Mouse (Mus musculus) left cerebral cortex, adult 2 months (tissue): ENCODE measurements around the gene Hist1h1t. TPM values are rescaled to one million over a fixed set of nuclear protein-coding genes. Genes with fewer than 3 reads are reported as not detected.
A peak's percentile ranks its signal among the peaks of the same experiment; 100 is the strongest.

Source experiments
- DNase-seq, 2 experiments: peaks; one replicate each; pipeline ENCODE4 v3.0.0; 2021 to 2022; ENCODE audit warnings: low spot score in 2 of 2, mixed read lengths in 1 of 2; ENCODE audit errors: extremely low spot score in 1 of 2
- H3K27ac ChIP-seq: fragments of 200-600 bp; 2 replicates; pipeline ENCODE4 v1.8.1; 2022
- H3K4me3 ChIP-seq: fragments of 200-600 bp; 2 replicates; pipeline ENCODE4 v1.8.1; 2022
- CTCF ChIP-seq: fragments of 200-600 bp; IDR thresholded peaks from 2 replicates; pipeline ENCODE4 v1.8.1; 2022; ENCODE audit warnings: antibody characterized with exemption, mild to moderate bottlenecking, moderate library complexity
- intact Hi-C: fragments of 180-260 bp; cut with DNase I; formaldehyde crosslinking; loops from one replicate; pipeline ENCODE4 v1.15.1; 2025
- total RNA-seq, 2 experiments: library from RNA; stranded (reverse); gene quantifications; 2 replicates each; pipeline ENCODE4 v1.2.3; 2021

Gene Hist1h1t
- total RNA-seq, 2 experiments from 2014 or later, result not detected

DNA sequence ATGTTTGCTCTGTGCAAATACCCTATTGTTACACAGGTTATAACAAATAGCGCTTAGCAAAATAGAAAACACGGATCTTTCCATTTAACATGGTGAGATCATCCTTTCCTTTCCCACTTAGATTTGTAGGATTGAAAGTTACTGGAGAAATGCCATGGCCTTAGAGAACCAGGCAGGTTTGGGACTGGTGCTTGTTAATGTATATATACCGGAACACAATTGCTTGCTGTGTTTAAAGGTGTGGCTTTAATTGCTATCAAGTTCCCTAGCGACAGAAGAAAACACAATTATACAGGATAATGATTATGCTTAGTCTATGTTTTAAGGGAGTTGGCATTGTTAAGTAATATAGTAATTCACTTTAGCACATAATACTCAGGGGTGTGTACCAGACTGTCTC lies 8.4 kb upstream of the Hist1h1t start:
- no peak overlapping the region for H3K4me3 ChIP-seq
- DNase-seq, result no peak
- no peak overlapping the region for H3K27ac ChIP-seq
- no peak for TF ChIP-seq CTCF
- intact Hi-C loops, result loop anchor here (10.0 kb wide), 2 partner anchors 252 to 1862 kb away; no protein-coding TSS in a partner anchor

DNA sequence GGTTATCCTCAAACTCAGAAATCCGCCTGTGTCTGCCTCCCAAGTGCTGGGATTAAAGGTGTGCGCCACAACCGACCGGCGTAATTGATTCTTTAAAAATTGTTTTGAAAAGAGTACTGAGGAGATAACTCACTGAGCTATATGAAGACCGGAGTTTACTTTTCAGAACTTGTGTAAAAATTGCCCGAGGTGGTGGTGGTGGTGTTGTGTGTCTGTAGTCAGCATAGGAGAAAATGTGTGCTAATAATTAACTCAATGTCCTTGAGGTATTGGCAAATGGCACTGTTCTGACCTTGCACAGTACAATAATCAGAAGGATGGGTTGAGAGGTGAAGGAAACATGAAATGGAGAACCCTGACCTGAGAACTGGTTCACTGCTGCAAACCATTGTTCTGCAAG lies 7.7 kb upstream of the Hist1h1t start:
- no peak for DNase-seq
- intact Hi-C loops, result loop anchor here (10.0 kb wide), 2 partner anchors 253 to 1863 kb away; no protein-coding TSS in a partner anchor
- Histone ChIP-seq H3K27ac (no peak overlapping the region), H3K4me3 (no peak overlapping the region)
- no peak for TF ChIP-seq CTCF

DNA sequence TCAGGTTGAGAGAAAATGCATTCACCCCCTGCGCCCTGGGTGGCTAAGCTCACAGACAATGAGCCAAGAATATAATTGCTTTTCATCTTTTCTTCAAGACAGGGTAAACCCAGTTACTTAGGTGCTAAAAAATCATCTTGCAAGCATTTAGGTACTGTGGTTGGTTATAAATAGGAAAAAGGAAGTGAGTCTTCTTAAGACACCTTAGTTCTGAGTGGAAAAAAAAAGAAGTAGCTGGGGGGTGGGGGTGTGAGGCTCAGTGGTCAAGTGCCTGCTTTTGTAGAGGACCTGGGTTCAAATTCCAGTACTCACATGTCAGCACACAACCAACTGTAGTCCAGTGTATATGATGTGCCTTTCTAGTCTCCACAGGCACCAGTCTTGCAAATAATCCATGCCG lies 6.7 kb upstream of the Hist1h1t start:
- DNase-seq, result no peak
- no peak overlapping the region for H3K4me3 ChIP-seq
- intact Hi-C loops, result loop anchor here (10.0 kb wide), 2 partner anchors 254 to 1864 kb away; no protein-coding TSS in a partner anchor
- no peak overlapping the region for H3K27ac ChIP-seq
- TF ChIP-seq CTCF, result no peak

DNA sequence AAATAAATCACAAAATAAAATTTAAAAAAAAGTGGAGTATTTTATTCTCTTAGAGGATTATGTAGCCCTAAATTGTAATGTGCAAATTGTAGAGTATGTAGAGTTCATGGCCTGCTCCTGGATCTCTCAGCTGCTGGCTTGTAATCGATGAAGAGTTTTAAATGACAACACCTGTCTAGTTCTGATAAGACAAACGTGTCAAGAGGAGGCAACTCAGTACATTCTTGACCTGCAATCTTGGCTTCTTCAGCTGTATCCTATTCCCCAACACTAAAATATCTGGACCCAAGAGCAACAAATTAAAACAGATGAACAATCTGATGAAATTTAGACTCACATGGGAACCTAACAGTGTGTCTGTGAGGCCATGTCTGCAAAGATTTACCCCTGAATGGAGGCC lies 6.2 kb upstream of the Hist1h1t start:
- DNase-seq, result no peak
- no peak for TF ChIP-seq CTCF
- H3K4me3 ChIP-seq, result no peak overlapping the region
- H3K27ac ChIP-seq, result no peak overlapping the region
- intact Hi-C loops, result loop anchor here (10.0 kb wide), 2 partner anchors 255 to 1865 kb away; no protein-coding TSS in a partner anchor

DNA sequence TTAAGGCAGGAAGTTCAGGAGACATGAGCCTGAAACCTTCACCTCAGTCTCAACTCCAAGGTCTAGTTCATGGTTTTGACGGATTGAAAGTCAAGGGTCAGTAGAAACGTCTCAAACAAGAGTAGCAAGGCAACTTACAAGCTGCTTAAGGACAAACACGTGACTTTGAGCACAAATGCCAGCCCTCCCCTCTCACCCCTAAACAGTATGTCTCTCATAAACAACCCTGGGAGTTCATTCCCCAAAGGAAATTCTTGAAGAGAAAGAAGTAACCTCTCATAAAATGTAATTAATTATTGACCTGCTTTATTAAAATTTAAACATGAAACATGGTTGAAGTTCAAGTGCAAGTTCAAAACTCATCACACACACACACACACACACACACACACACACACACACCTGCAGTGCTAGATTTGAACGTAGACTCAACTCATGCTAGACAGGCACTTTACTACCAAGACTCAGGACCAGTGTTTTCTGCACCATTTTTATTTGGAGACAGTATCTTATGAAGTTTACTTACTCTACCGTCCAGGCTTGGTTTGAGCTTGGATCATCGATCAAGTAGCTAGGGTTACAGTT lies 1.7 kb upstream of the Hist1h1t start:
- intact Hi-C loops, result loop anchor here (10.0 kb wide), 2 partner anchors 1909 to 1939 kb away; partner anchors contain the start of genes Hist1h1b, Hist1h2ak, Hist1h2an and Hist1h2bn
- Histone ChIP-seq H3K27ac (no peak overlapping the region), H3K4me3 (no peak overlapping the region)
- DNase-seq, result no peak
- TF ChIP-seq CTCF, result no peak

DNA sequence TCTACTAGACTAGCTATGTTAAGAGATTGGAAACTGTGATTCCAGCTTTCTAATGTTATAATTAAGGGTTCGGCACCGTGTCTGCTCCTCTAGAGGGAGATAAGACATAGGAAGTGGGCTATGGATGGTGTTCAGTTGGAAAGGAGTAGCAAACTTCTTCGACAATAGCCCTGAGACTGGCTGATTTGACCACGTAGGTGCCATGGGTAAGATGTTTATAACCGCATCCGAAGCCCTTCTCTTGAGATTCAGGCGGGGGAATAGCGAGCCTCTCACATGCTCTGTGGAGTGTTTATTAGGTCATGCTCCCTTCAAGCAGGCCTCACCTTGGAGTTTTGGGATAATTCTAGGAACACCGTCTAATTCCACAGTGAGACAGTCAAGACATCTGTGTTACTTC lies 658 bp upstream of the Hist1h1t start:
- Histone ChIP-seq H3K27ac (no peak overlapping the region), H3K4me3 (no peak overlapping the region)
- no peak for TF ChIP-seq CTCF
- intact Hi-C loops, result loop anchor here (5.0 to 10.0 kb wide), 5 partner anchors 73 to 1940 kb away; partner anchors contain the start of genes Hist1h1b, Hist1h1e, Hist1h2ag and Hist1h2ak
- no peak for DNase-seq

DNA sequence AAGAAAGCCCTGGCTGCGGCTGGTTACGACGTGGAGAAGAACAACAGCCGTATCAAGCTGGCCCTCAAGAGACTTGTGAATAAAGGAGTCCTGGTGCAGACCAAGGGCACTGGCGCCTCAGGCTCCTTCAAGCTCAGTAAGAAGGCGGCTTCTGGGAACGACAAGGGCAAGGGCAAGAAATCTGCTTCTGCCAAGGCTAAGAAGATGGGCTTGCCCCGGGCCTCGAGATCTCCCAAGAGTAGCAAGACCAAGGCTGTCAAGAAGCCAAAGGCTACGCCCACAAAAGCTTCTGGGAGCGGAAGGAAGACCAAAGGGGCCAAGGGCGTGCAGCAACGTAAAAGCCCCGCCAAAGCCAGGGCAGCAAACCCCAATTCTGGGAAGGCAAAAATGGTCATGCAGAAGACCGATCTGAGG lies 454 bp downstream of the Hist1h1t start:
- Histone ChIP-seq H3K27ac (no peak overlapping the region), H3K4me3 (no peak overlapping the region)
- no peak for TF ChIP-seq CTCF
- DNase-seq, result no peak
- intact Hi-C loops, result loop anchor here (5.0 to 10.0 kb wide), 5 partner anchors 74 to 1941 kb away; partner anchors contain the start of genes Hist1h1b, Hist1h1e, Hist1h2ag and Hist1h2ak

DNA sequence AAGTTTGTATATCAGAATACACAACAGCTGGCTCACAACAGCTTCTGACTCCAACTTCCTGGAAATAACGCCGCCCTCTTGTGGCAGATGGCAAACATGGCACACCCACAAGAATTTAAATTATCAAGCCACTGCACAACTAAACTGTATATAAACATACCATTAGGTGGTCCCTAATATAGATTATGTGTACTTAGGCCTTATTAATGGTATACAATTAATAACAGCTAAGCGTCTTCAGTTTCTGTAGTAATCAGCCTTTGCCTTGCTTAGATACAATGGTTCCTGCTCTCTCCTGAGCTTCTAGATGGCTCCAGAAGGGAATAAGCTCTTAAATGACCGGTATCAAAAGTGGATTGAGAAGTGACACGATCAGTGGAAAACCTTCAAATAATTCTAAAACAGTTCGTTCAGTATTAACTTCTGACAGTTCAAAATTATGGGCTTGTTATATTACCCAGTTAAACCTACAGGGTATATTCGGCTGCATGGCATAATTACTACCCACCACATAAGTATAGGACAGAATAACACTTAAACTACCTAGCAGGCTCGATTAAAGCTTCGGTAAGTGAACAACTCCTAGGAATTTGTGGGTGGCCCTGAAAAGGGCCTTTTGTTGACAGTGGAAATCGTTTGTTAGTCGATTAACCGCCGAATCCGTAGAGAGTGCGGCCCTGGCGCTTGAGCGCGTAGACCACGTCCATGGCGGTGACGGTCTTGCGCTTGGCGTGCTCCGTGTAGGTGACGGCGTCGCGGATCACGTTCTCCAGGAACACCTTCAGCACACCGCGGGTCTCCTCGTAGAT lies 2.1 kb downstream of the Hist1h1t start:
- peak in 1 of 2 experiments; percentile 56 for DNase-seq
- peak; percentile 79 for TF ChIP-seq CTCF
- intact Hi-C loops, result loop anchor here (1.0 to 10.0 kb wide), 6 partner anchors 12 to 1943 kb away; partner anchors contain the start of genes Hist1h1b, Hist1h1e, Hist1h2ag and Hist1h2ak
- H3K4me3 ChIP-seq, result peak overlapping the region; percentile 62
- H3K27ac ChIP-seq, result peak overlapping the region; percentile 82

DNA sequence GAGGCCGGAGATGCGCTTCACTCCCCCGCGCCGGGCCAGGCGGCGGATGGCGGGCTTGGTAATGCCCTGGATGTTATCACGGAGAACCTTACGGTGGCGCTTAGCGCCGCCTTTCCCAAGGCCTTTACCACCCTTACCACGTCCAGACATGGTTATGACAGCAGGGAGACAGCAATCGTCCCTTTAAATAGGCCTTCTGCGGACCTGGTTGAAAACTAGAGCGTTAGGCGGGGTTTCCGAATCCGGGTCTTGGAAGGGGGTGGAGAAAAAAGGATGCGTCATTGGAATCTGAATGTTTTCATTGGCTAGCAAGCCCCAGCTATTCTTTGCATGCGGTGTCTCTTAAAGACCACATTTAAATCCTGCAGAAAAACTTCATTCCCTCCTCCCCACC lies 2.7 kb downstream of the Hist1h1t start, which contains the start of gene Hist1h4c:
TSS of gene Hist1h4c (minus strand) at position 155 of the 394 bp plus-strand sequence.
- Histone ChIP-seq H3K27ac (peak within 1 kb of the TSS; percentile 82), H3K4me3 (peak within 1 kb of the TSS; percentile 62)
- DNase-seq, result peak; percentile 99
- intact Hi-C loops, result loop anchor here (1.0 to 10.0 kb wide), 6 partner anchors 13 to 1943 kb away; partner anchors contain the start of genes Hist1h1b, Hist1h1e, Hist1h2ag and Hist1h2ak
- no peak; the same call in 1 of the 2 replicates for TF ChIP-seq CTCF

DNA sequence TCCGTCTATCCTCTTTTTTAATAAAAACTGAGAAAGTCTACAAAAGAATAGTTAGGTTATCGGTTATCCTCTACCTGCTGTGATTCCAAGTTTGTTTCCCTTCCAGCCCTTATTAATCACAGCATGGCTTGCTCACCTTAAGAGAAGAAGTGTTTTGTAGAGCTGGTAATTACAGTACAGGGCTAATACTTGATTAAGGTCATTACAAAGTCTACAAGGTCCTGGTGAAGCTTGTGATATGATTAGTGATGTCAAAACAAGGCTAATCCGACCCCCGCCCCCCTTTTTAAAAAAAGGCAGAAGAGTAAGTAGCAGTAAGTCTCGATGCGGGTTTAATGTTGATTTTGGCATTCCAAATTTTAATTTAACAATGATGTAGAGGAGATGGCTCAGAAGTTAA lies 3.4 kb downstream of the Hist1h1t start:
- TF ChIP-seq CTCF, result no peak
- Histone ChIP-seq H3K4me3 (peak overlapping the region; percentile 62; the same call in 1 of the 2 replicates), H3K27ac (no peak overlapping the region)
- intact Hi-C loops, result loop anchor here (1.0 to 10.0 kb wide), 6 partner anchors 14 to 1944 kb away; partner anchors contain the start of genes Hist1h1b, Hist1h1e, Hist1h2ag and Hist1h2ak
- DNase-seq, result no peak

DNA sequence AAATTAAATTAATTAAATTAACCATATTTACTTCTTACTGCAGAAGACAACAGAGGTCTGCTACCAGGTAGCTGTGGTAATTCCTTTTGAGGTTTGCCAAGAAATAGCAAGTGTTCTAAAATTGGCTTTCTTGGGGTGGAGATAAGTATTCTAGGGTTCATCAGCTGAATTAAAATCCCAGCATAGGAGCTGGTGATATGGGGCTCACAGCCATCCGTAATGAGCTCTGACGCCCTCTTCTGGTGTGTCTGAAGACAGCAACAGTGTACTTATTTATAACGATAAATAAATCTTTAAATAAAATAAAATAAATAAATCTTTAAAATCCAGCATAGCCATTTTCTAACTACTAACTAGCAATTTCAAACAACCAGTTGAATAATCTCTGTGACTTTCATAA lies 4.2 kb downstream of the Hist1h1t start:
- Histone ChIP-seq H3K27ac (no peak overlapping the region), H3K4me3 (no peak overlapping the region)
- no peak for DNase-seq
- peak; percentile 34 for TF ChIP-seq CTCF
- intact Hi-C loops, result loop anchor here (5.0 to 10.0 kb wide), 5 partner anchors 77 to 1945 kb away; partner anchors contain the start of genes Hist1h1b, Hist1h1e, Hist1h2ag and Hist1h2ak
